Mouse (Mus musculus) common myeloid progenitor, adult 5-6 weeks (primary cell): ENCODE measurements at regions not wholly inside any gene's neighbourhood (a gene's known extent, or its start where the extent isn't known, plus 50 kb on each side); places are given as distances from the start of the nearest gene placed in this dataset.

ENCODE experiments used
- ATAC-seq: replicated peaks from 2 replicates; pipeline ENCODE4 v1.8.0; 2016; ENCODE audit warnings: low read depth, mild to moderate bottlenecking, moderate TSS enrichment, inconsistent platforms; ENCODE audit not compliant: poor library complexity, severe bottlenecking

DNA sequence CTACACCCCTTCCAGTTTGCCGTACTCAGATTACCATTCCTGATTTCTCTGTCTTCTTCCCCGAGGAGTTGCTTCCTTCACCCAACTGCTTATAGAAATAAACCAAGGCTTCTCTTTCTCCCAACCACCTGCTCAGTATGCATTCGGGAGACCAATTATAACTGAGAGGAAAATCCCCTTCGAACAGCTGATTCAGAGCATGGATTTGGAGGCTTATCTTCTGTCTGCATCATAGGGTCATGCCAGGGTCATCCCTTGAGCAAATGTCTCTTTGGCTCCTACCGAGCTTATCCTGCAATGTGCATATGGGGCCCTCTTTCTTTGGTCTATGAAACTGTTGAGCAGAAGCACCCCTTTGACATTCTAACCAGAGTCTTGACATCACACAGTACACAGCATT lies 79.0 kb upstream of the Jazf1 start:
- no peak for ATAC-seq

GRCm38 (mm10) chr6:53143846-53144584 lies 75.6 kb upstream of the Jazf1 start:
- ATAC-seq = peak; percentile 52; the same call in 1 of the 2 replicates

GRCm38 (mm10) chr6:53134410-53134809 lies 66.0 kb upstream of the Jazf1 start:
- ATAC-seq = no peak

DNA sequence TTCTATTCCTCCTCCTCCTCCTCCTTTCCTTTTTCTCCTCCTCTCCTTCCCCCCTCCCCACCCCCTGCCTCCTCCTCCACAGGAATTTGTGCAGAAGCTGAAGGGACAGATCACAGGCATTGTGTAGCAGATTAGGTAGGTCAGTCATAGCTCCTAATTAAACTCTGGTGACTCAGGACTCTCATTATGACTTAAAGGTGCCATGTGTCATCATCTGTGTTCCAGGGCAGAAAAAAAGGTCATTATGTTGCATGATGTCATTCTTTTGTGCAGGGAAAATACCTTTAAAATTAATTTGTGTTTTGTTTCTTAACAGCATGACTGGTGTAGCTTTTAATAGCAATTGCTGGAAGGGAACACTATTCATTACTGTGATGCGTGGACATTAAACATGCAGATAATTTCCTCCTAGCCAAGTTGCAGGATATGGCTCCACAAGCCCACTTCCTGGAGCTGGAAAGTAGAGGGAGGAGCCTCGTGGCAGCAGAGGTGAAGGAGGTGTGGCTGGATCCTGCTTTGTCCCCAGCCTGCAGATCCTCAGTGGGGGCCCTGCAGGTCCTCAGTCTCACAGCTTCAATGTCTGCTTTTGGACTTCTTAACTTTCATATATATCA lies 62.4 kb upstream of the Jazf1 start:
- no peak for ATAC-seq

DNA sequence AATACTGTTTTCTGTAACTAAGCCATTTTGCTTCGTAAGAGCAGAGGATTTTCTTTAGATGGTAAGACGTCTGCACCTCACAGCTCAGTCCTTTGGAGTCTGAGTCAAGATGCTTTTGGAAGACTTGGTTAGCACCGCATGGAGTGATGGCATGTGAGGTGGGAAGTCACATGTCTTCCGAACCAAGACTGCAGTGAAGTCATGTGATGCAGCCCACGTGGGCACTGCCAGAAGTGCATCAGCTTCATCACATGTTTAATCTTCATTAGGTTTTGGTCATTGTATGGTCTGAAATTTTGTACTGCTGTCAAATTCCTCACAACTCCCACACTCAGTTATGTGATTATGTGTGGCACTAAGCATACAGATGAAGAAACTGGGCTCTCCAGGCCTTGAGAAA lies 58.3 kb upstream of the Jazf1 start:
- ATAC-seq = no peak

- ATAC-seq = no peak
Measured at GRCm38 (mm10) chr6:53124800-53125450, 56.5 kb upstream of the Jazf1 start.

DNA sequence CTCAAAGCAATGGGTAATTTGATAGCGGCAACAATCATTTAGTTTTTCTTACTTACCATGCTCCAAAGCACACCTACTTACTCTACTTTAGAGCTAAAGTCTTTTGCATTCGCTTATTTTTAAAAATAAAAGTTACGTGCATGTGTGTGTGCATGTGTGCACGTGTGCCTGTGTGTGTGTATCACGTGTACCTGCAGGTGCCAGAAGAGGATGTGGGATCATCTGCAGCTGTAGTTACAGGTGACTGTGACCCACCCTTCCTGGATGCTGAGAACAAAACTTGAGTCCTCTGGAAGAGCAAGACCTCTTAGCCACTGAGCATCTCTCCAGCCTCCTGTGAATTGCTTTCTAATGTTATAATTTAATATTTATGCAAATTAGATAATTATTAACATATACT lies 52.0 kb upstream of the Jazf1 start:
- no peak for ATAC-seq
